Mouse (Mus musculus) layer of hippocampus, adult 9-11 months (tissue): ENCODE measurements around the gene Armc3.

ENCODE experiments used
- DNase-seq: peaks from one replicate; pipeline ENCODE4 v3.0.0; 2022

Armc3 gene

DNA sequence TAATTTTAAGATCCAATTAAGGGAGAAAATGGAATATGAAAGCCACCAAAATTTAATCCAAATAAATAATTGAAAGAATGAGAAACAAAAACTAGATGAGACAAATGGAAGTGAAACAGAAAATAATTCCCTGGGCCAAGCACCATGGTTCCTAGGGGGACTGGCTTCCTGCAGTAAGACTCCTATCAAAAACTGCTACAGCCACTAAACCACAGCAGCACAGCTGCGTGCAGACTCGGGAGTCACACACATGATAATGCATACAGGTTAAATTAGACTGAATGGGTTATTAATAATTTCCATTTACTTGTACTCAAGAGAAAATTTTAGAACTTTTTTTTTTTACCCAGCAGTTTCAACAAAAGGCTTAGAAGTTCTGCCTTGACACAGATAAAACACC, 154.1 kb downstream of the Armc3 start:
- DNase-seq, result no peak
